Mouse (Mus musculus): Measurements from ENCODE around the gene Map3k9. TPM values are rescaled to one million over a fixed set of nuclear protein-coding genes. Genes with fewer than 3 reads are reported as not detected.

Map3k9 gene
- polyA plus RNA-seq, 1 experiment from 2014 or later = 0.10 TPM

DNA sequence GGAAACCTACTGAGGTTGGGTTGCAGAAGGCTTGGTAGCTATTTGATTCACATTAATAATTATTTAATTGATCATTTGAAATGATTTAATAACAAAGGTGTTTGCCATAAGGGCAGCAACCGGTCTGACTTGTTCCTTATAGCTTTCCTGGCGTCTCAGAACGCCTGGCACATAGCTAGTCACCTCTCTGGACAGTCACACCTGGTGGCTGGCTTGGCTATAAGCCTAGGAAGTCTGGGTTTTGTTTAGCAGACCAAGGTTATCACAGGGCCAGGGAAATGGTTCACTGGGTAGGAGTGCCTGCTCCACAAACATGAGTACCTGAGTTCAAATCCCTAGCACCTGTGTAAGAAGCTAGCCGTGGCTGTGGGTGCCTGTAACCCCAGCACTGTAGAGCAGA, 2.3 kb upstream of the Map3k9 start:
- 59% methylated on average over 4 of the region's 4 CpGs for WGBS (ENCODE audit: insufficient replicate concordance)
- Histone ChIP-seq H3K27me3 (peaks cover 76% of the 10 kb centered on the region), H3K9me3 (replicated peaks) (no peaks in the 10 kb centered on the region), H3K4me3 (replicated peaks) (no peak overlapping the region), H3K27ac (replicated peaks) (no peak overlapping the region), H3K4me2 (no peak overlapping the region), H3K9ac (no peak overlapping the region), H3K36me3 (replicated peaks) (no peaks in the 10 kb centered on the region), H3K4me1 (replicated peaks) (peaks cover 18% of the 10 kb centered on the region)
- no peak for ATAC-seq (ENCODE audit: insufficient read depth)

DNA sequence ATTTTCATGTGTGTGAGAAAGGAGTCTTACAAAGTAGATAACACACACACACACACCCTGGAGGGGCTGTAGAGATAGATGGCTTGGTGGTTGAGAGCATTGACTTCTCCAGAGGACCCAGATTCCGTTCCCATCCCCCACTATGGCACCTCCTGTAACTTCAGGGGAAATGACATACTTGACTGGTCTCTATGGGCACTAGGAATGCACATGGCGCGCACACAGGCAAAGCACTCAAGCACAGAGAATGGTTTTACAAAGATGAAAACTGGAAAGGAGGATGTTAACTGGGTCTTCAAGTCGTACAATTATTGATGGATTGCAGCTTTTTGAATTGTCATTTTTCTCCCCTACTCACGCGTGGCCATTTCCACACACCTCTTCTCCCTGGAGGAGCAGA, 1.6 kb upstream of the Map3k9 start:
- Histone ChIP-seq H3K9me3 (replicated peaks) (no peaks in the 10 kb centered on the region), H3K36me3 (replicated peaks) (no peaks in the 10 kb centered on the region), H3K4me2 (no peak overlapping the region), H3K27ac (replicated peaks) (no peak overlapping the region), H3K4me3 (replicated peaks) (no peak overlapping the region), H3K27me3 (peaks cover 81% of the 10 kb centered on the region), H3K9ac (no peak overlapping the region), H3K4me1 (replicated peaks) (peaks cover 18% of the 10 kb centered on the region)
- ATAC-seq (ENCODE audit: insufficient read depth) = no peak
- 71% methylated on average over 6 of the region's 6 CpGs for WGBS (ENCODE audit: insufficient replicate concordance)

DNA sequence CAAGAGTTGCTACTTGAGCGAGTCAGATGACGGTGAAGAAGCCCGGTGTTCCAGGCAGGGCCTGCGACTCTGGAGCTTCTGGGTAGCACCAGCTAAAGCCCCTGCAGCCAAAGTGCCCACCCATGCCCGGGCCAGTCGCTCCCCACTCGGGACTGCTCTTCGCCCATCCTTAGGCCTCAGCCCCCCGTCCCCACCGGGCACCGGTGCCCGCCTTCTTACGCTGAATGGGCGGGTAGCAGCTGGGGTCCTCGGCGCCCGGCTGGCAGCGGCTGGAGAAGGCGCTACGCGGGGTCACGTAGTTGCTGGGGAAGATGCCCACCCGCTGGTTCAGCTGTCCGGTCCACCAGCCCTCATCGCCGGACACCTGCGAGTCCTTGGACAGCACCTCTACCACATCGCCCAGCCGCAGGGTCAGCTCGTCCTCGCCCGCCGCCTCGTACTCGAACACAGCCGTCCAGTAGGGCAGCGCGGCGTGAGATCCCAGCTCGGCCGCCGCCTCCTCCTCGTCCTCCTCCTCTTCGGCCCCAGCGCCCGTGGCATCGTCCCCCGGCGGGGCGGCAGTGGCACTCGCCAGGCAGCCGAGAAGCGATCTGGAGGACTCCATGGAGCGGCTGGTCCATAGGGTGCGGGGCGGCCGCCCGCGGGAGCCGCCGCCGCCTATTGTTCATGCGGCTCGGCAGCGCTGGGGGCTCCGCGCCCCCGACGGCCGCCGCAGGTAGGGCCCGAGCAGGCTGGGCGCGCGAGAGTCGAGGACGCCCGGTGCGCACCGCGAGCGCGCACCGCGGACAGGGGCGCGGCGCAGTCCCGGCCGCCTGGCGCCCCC, 493 bp downstream of the Map3k9 start:
- H3K9me3 ChIP-seq (replicated peaks) = no peaks in the 10 kb centered on the region
- no peaks in the 10 kb centered on the region for H3K36me3 ChIP-seq (replicated peaks)
- H3K9ac ChIP-seq = no peak overlapping the region; the same call in 1 of the 2 replicates
- H3K4me3 ChIP-seq (replicated peaks) = peak overlapping the region; percentile 59
- peaks cover 80% of the 10 kb centered on the region for H3K27me3 ChIP-seq
- peak overlapping the region; percentile 82 for H3K4me2 ChIP-seq
- peak; percentile 30 for ATAC-seq (ENCODE audit: insufficient read depth)
- H3K4me1 ChIP-seq (replicated peaks) = peaks cover 18% of the 10 kb centered on the region
- WGBS (ENCODE audit: insufficient replicate concordance) = under 1% methylated on average over 81 of the region's 91 CpGs
- no peak overlapping the region for H3K27ac ChIP-seq (replicated peaks)

DNA sequence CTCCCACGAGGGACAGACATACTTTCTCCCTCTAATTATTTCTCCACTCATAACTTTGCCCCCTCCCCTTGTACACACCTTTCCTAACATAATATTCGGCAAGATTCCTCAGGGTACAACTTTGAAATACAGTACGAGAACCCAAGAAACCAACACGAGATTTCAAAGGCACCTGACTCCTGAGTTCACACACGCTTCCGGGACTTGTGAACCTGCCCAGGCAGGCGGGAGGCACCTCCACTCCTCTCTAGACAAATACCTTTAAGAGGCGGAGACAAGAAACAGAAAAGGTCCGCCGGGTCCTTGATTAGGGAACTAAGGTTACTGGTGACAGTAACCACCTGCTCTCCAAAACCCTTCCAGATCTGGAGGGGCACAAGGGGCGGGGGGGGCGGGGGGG, 1.1 kb downstream of the Map3k9 start:
- ATAC-seq (ENCODE audit: insufficient read depth) = no peak
- peaks cover 76% of the 10 kb centered on the region for H3K27me3 ChIP-seq
- 10% methylated on average over 12 of the region's 12 CpGs for WGBS (ENCODE audit: insufficient replicate concordance)

DNA sequence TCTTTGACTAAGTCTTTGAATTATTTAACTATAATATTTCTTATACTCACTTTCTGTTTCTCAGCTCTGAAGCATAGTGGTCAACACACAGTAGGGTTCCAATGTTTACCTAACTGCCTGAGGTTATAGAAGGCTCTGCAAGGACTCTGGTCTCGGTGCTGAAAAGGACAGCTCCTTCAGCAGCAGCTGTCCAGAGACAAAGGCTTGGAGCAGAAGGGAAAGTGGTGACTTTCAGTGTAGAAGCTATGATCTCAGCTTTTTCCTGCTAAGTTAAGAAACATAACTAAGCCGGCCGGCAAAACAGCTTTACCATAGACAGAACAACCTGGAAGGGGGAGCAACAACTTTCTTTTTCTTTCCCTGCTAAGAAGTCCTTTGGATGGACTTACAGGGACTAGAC, 4.8 kb downstream of the Map3k9 start:
- H3K4me1 ChIP-seq (replicated peaks) = peaks cover 9% of the 10 kb centered on the region
- H3K27me3 ChIP-seq = peaks cover 41% of the 10 kb centered on the region
- H3K4me3 ChIP-seq (replicated peaks) = no peak overlapping the region
- no peak for ATAC-seq (ENCODE audit: insufficient read depth)
- H3K9ac ChIP-seq = no peak overlapping the region
- H3K27ac ChIP-seq (replicated peaks) = no peak overlapping the region
- no peaks in the 10 kb centered on the region for H3K9me3 ChIP-seq (replicated peaks)
- H3K36me3 ChIP-seq (replicated peaks) = no peaks in the 10 kb centered on the region
- 32% methylated on average over 3 of the region's 3 CpGs for WGBS (ENCODE audit: insufficient replicate concordance)
- no peak overlapping the region for H3K4me2 ChIP-seq

More for the DNA sequence above, 1.1 kb downstream of the Map3k9 start:
- H3K4me2 ChIP-seq = no peak overlapping the region; the same call in 1 of the 2 replicates
- H3K9ac ChIP-seq = no peak overlapping the region
- H3K4me3 ChIP-seq (replicated peaks) = peak overlapping the region; percentile 59
- H3K36me3 ChIP-seq (replicated peaks) = no peaks in the 10 kb centered on the region
- H3K27ac ChIP-seq (replicated peaks) = no peak overlapping the region
- peaks cover 18% of the 10 kb centered on the region for H3K4me1 ChIP-seq (replicated peaks)
- no peaks in the 10 kb centered on the region for H3K9me3 ChIP-seq (replicated peaks)

DNA sequence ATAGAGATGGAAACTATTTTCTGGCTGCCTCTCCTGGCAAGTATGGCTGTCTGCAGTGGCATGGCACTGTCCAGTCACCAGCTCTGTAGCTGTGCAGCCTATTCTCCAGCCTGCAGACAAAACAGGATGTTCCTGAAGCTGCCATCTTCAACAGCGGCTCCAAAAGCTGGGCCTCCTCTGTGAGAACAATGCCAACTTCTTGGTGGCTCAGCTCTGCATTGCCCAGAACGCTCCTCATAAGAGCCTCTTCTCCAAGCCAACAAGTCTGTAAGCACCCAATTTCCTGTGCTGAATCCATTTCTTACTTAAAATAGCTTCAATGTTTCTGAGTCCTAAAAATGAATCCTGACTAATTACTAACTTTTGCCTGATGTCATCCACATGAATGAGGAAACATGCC, 5.3 kb downstream of the Map3k9 start:
- WGBS (ENCODE audit: insufficient replicate concordance) = 56% methylated on average over 2 of the region's 2 CpGs
- no peaks in the 10 kb centered on the region for H3K36me3 ChIP-seq (replicated peaks)
- no peak overlapping the region for H3K4me2 ChIP-seq
- no peak overlapping the region for H3K4me3 ChIP-seq (replicated peaks)
- peaks cover 36% of the 10 kb centered on the region for H3K27me3 ChIP-seq
- H3K9me3 ChIP-seq (replicated peaks) = no peaks in the 10 kb centered on the region
- peaks cover 5% of the 10 kb centered on the region for H3K4me1 ChIP-seq (replicated peaks)
- no peak overlapping the region for H3K27ac ChIP-seq (replicated peaks)
- ATAC-seq (ENCODE audit: insufficient read depth) = no peak
- H3K9ac ChIP-seq = no peak overlapping the region

DNA sequence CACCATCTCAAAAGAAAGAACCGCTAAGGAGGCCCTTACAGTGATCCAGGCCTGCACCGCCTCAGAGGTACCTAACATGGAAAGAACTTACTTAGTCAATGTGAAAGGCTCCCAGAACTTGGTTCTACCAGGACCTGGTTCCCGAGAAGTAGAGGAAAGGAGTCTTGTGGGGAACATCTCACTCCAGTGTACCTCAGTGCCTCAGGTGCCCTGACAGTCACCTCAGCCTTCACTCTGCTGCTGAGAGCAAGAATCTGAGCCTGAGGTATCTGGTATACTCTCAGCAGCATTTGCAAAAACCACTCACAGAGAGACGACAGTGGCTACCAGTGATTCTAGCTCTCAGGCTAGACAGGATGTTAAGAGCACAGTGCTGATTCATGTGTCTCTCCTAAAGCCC, 6.8 kb downstream of the Map3k9 start:
- no peak for ATAC-seq (ENCODE audit: insufficient read depth)
- Histone ChIP-seq H3K27me3 (peaks cover 22% of the 10 kb centered on the region), H3K4me3 (replicated peaks) (no peak overlapping the region), H3K4me1 (replicated peaks) (no peaks in the 10 kb centered on the region), H3K4me2 (no peak overlapping the region), H3K9me3 (replicated peaks) (no peaks in the 10 kb centered on the region), H3K36me3 (replicated peaks) (no peaks in the 10 kb centered on the region), H3K9ac (no peak overlapping the region), H3K27ac (replicated peaks) (no peak overlapping the region)
- WGBS (ENCODE audit: insufficient replicate concordance) = 53% methylated on average over 4 of the region's 4 CpGs

DNA sequence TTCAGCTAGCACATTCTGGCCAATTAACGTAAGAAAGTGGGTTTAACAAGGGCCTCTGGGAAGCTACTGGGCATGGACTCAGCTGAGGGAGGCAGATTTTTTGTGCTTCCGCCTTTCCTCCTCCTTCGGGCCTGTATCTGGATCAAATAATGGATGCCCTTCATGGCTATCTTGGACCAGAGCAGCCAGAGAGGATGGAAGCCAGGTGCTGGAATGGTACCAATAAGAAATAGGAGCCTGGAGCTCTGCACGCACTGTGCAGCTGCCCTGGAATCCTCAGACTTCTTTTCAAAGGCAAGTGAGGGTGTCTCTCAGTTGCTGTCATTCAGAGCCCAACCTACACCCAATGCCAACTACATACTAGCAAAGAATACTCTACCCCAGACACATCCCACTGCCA, 11.5 kb downstream of the Map3k9 start:
- Histone ChIP-seq H3K9ac (no peak overlapping the region), H3K4me2 (no peak overlapping the region), H3K4me3 (replicated peaks) (no peak overlapping the region), H3K4me1 (replicated peaks) (no peaks in the 10 kb centered on the region), H3K9me3 (replicated peaks) (no peaks in the 10 kb centered on the region), H3K27me3 (no peaks in the 10 kb centered on the region), H3K27ac (replicated peaks) (no peak overlapping the region), H3K36me3 (replicated peaks) (no peaks in the 10 kb centered on the region)
- 72% methylated on average over 4 of the region's 4 CpGs for WGBS (ENCODE audit: insufficient replicate concordance)
- ATAC-seq (ENCODE audit: insufficient read depth) = no peak

DNA sequence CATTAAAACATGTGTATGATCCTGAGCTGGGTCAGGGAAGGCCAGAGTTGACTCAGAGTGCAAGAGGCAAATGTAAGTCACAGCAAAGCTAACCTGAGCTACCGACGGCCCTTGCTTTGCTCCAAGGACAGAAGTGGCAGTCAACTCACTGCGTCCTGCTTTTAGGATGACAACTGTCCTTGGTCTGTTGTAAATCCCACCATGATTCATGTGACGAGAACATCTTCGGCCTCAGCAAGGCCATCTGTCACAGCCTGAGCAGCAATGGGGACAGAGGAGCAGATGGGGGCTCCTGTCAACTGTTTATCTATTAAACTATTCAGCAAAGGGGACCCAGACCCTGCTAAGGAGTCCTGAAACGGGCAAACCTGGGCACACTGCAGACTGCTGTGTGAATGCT, 15.6 kb downstream of the Map3k9 start:
- H3K36me3 ChIP-seq (replicated peaks) = no peaks in the 10 kb centered on the region
- H3K4me1 ChIP-seq (replicated peaks) = no peaks in the 10 kb centered on the region
- no peaks in the 10 kb centered on the region for H3K9me3 ChIP-seq (replicated peaks)
- H3K4me2 ChIP-seq = no peak overlapping the region
- no peak for ATAC-seq (ENCODE audit: insufficient read depth)
- no peak overlapping the region for H3K4me3 ChIP-seq (replicated peaks)
- H3K27ac ChIP-seq (replicated peaks) = no peak overlapping the region
- H3K9ac ChIP-seq = no peak overlapping the region
- 71% methylated on average over 6 of the region's 6 CpGs for WGBS (ENCODE audit: insufficient replicate concordance)
- no peaks in the 10 kb centered on the region for H3K27me3 ChIP-seq

DNA sequence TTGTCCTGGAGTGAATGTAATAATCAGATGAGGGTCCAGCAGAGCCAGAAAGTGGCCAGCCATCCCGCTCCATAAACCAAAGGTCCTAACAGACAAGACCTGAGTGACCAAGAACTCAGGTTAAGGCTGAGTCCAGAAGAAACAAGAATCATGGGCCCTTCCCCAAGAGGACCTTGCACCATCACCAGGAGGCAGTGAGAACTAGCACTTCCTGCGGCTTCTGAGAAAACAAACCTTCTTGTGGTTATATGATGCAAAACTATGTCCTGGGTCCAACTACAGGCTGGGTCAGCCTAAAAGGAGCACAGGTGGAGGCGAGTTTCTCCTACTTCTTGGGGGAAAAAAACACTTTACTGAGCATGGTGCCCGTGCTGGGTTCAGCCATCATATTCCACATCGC, 16.6 kb downstream of the Map3k9 start:
- 63% methylated on average over 5 of the region's 5 CpGs for WGBS (ENCODE audit: insufficient replicate concordance)
- H3K27ac ChIP-seq (replicated peaks) = no peak overlapping the region
- H3K4me2 ChIP-seq = no peak overlapping the region

DNA sequence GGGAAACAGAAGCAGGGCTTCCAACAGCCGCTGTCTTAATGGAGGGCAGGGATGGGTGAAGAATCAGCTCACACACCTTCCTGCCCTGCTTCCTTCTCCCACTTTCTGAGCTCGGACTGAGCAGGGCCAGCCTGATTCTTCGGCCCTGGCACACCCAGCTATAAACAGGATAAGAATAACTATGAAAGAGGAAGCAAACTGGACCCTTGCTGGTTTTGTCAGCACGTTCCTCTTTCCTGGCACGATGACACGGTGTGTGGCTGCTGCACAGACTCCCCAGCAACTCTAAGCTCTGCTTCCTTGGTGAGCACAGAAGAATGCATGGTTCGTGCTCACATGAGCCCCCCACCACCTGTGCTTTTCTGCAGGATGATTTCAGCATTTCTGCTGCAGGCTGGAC, 26.3 kb downstream of the Map3k9 start:
- Histone ChIP-seq H3K9me3 (replicated peaks) (no peaks in the 10 kb centered on the region), H3K4me2 (no peak overlapping the region), H3K27ac (replicated peaks) (0 out of 2 replicates have a peak overlapping the region, but pooled peaks have one; percentile 24), H3K4me1 (replicated peaks) (no peaks in the 10 kb centered on the region), H3K9ac (no peak overlapping the region), H3K27me3 (no peaks in the 10 kb centered on the region), H3K36me3 (replicated peaks) (no peaks in the 10 kb centered on the region), H3K4me3 (replicated peaks) (no peak overlapping the region)
- ATAC-seq (ENCODE audit: insufficient read depth) = peak; percentile 25; the same call in 1 of the 2 replicates
- 10% methylated on average over 7 of the region's 7 CpGs for WGBS (ENCODE audit: insufficient replicate concordance)

More for the DNA sequence above, 16.6 kb downstream of the Map3k9 start:
- Histone ChIP-seq H3K27me3 (no peaks in the 10 kb centered on the region), H3K4me1 (replicated peaks) (no peaks in the 10 kb centered on the region), H3K9me3 (replicated peaks) (no peaks in the 10 kb centered on the region), H3K36me3 (replicated peaks) (no peaks in the 10 kb centered on the region), H3K4me3 (replicated peaks) (no peak overlapping the region), H3K9ac (no peak overlapping the region)
- ATAC-seq (ENCODE audit: insufficient read depth) = no peak

DNA sequence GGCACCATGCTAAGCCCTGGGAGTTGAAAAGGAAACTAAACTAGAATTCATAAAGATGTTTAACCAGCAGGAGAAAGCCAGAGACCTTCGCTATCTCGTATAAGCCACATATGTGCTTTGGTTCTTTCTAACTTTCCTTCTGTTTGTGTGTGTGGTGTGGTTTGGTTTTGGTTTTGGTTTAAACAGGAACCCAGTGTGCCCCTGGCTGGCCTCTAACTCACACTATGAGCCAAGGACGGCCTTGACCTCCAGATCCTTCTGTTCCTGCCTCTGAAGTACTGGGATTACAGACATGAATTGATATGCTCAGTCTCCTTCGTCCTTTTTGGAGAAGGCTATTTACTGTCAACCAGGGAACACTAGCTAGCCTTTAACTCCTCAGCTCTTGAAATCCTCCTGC, 29.9 kb downstream of the Map3k9 start:
- Histone ChIP-seq H3K27ac (replicated peaks) (no peak overlapping the region), H3K27me3 (no peaks in the 10 kb centered on the region), H3K4me2 (no peak overlapping the region), H3K4me3 (replicated peaks) (no peak overlapping the region), H3K36me3 (replicated peaks) (no peaks in the 10 kb centered on the region), H3K4me1 (replicated peaks) (no peaks in the 10 kb centered on the region), H3K9me3 (replicated peaks) (no peaks in the 10 kb centered on the region), H3K9ac (no peak overlapping the region)
- WGBS (ENCODE audit: insufficient replicate concordance) = 25% methylated on average over 4 of the region's 4 CpGs
- no peak for ATAC-seq (ENCODE audit: insufficient read depth)

Data from liver, embryonic 15.5 days (tissue).